Mouse (Mus musculus): ENCODE data around the gene Kctd17.

GRCm38 (mm10) chr15:78480991-78481390, 52.6 kb downstream of the Kctd17 start:
- TF ChIP-seq CTCF (IDR thresholded peaks at IDR 0.05; ENCODE audit: low read depth) (no peak), EP300 (IDR thresholded peaks at IDR 0.05; ENCODE audit: low read depth) (no peak)
